Mouse (Mus musculus): ENCODE measurements around the gene Soga1.

DNA sequence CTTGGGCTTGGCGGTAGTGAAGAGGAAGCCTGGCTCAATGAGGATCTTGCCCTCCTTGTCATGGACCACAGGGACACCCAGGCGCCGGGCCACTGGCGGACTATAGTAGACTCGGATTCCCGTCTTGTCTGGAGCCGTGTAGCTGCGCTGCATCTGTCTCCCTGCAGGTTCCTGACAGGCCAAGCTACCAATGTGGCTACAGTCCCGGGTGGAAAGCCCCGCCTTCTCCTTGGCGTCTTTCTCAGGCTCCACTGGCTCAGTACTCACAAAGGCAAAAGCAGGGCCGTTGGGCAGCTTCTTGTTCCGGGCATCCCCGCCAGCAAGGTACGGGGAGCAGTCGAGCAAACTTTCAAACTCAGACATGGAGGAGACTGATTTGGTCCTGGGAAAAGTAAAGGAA is 57.9 kb downstream of the Soga1 start:
- TF ChIP-seq CTCF (IDR thresholded peaks at IDR 0.05; ENCODE audit: low read depth), result no peak
- TF ChIP-seq EP300 (IDR thresholded peaks at IDR 0.05; ENCODE audit: low read depth), result no peak
